In genomic region chr2:151740741-151741526, GRCm38 (mm10) we compare ENCODE assay signal across 1 mouse cellular context.
TF ChIP-seq lines count a peak whose summit lies in the region.

No protein-coding gene starts in this region.

TF ChIP-seq in CH12.LX, 34 proteins besides CTCF, POLR2A, EP300 and RAD21 (continued from another document):
- TF ChIP-seq JUN (IDR thresholded peaks at IDR 0.05; ENCODE audit: insufficient read depth, low read depth, low read length) (no peak; the same call in 1 of the 2 replicates), KAT2A (IDR thresholded peaks at IDR 0.05; ENCODE audit: insufficient replicate concordance, low read length) (peak; percentile 94; the same call in 1 of the 2 replicates), UBTF (IDR thresholded peaks at IDR 0.05; ENCODE audit: low read depth, low read length) (peak; percentile 19; the same call in 1 of the 2 replicates), CHD1 (IDR thresholded peaks at IDR 0.05; ENCODE audit: low read depth, low read length) (no peak), E2F4 (IDR thresholded peaks at IDR 0.05; ENCODE audit: insufficient replicate concordance, low read depth, low read length) (no peak), ZKSCAN1 (IDR thresholded peaks at IDR 0.05; ENCODE audit: borderline replicate concordance, low read depth, low read length) (no peak), SIN3A (IDR thresholded peaks at IDR 0.05; ENCODE audit: low read length) (peak; percentile 83), MAFK (IDR thresholded peaks at IDR 0.05; ENCODE audit: insufficient replicate concordance, low read length) (no peak), POLR2AphosphoS2 (IDR thresholded peaks at IDR 0.05; ENCODE audit: low read depth, low read length) (peak; percentile 72; the same call in 1 of the 2 replicates), NRF1 (IDR thresholded peaks at IDR 0.05; ENCODE audit: low read depth, low read length) (peak; percentile 83), ETS1 (conservative IDR thresholded peaks at IDR 0.05; ENCODE audit: low read depth, low read length) (no peak), MAX (IDR thresholded peaks at IDR 0.05; ENCODE audit: low read length) (peak; percentile 58), MAZ (IDR thresholded peaks at IDR 0.05; ENCODE audit: low read depth, low read length) (peak; percentile 60; the same call in 1 of the 2 replicates), ELF1 (IDR thresholded peaks at IDR 0.05; ENCODE audit: low read depth, low read length) (peak; percentile 98), CHD2 (IDR thresholded peaks at IDR 0.05; ENCODE audit: low read length) (peak; percentile 84), MYC (IDR thresholded peaks at IDR 0.05; ENCODE audit: low read depth, low read length) (peak; percentile 75), BHLHE40 (IDR thresholded peaks at IDR 0.05; ENCODE audit: low read depth, low read length) (no peak), TCF12 (IDR thresholded peaks at IDR 0.05; ENCODE audit: low read depth, low read length) (peak; percentile 94), ZMIZ1 (IDR thresholded peaks at IDR 0.05; ENCODE audit: low read depth, low read length) (peak; percentile 84), RCOR1 (conservative IDR thresholded peaks at IDR 0.05; ENCODE audit: low read depth, low read length) (no peak), NELFE (IDR thresholded peaks at IDR 0.05; ENCODE audit: low read depth, low read length) (peak; percentile 90), USF2 (conservative IDR thresholded peaks at IDR 0.05; ENCODE audit: low read depth, low read length) (no peak), SMC3 (IDR thresholded peaks at IDR 0.05; ENCODE audit: low read depth, low read length) (no peak), ZC3H11A (IDR thresholded peaks at IDR 0.05; ENCODE audit: low read depth, low read length) (no peak), GABPA (IDR thresholded peaks at IDR 0.05; ENCODE audit: insufficient replicate concordance, low read depth, low read length) (peak; percentile 32; the same call in 1 of the 2 replicates), MEF2A (IDR thresholded peaks at IDR 0.05; ENCODE audit: borderline replicate concordance, low read depth, low read length) (peak; percentile 60; the same call in 1 of the 2 replicates), MXI1 (IDR thresholded peaks at IDR 0.05; ENCODE audit: low read depth, low read length) (peak; percentile 75), ZNF384 (IDR thresholded peaks at IDR 0.05; ENCODE audit: low read depth, low read length) (no peak), IRF4 (IDR thresholded peaks at IDR 0.05; ENCODE audit: low read depth, low read length) (peak; percentile 78), PAX5 (IDR thresholded peaks at IDR 0.05; ENCODE audit: low read length) (no peak)
